Mouse (Mus musculus) layer of hippocampus, adult 11-12 months (tissue): ENCODE results near the gene Hoxb8.

Experiments used
- DNase-seq: peaks from one replicate; pipeline ENCODE4 v3.0.0; 2022; ENCODE audit warnings: low spot score

The Hoxb8 gene

DNA sequence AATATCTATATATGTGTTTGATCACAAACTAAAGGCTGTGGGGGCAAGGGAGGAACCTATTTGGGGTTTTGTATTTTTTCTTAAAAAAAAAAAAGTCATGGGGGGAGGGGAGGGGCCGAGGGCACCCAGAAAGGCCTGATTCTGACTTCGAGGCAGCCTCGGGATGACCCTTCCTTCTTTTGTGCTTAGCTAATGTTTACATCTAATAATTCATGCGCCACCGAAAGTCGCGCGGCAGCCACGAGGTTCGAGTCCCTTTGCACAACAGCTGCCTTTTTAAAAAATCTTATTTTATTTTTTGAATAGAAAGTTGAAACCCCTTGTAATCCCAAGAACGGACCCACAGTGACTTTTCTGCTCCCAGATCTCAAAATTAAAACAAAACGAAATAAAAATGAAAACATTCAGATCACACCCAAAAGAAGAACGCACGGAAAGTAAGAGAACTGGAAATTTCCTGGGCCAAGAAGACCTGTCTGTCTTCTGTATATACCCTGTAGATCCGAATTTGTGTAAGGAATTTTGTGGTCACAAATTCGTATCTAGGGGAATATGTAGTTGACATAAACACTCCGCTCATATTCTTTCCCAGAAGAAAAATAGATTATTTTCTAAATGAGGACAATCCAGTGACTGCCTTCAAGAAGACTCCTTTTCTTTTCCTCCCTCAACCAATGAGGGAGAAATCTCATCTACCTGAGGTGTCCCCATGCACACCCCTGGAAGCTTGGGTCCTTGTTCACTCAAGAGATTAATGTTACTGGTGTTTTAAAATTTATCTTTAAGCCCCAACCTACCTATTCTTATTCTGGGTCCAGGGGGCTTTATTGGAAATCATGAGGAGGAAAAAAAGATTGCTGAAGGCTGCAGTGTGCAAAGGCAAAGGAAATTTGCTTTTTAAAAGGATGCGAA is 35.2 kb downstream of the Hoxb8 start:
- DNase-seq = no peak

DNA sequence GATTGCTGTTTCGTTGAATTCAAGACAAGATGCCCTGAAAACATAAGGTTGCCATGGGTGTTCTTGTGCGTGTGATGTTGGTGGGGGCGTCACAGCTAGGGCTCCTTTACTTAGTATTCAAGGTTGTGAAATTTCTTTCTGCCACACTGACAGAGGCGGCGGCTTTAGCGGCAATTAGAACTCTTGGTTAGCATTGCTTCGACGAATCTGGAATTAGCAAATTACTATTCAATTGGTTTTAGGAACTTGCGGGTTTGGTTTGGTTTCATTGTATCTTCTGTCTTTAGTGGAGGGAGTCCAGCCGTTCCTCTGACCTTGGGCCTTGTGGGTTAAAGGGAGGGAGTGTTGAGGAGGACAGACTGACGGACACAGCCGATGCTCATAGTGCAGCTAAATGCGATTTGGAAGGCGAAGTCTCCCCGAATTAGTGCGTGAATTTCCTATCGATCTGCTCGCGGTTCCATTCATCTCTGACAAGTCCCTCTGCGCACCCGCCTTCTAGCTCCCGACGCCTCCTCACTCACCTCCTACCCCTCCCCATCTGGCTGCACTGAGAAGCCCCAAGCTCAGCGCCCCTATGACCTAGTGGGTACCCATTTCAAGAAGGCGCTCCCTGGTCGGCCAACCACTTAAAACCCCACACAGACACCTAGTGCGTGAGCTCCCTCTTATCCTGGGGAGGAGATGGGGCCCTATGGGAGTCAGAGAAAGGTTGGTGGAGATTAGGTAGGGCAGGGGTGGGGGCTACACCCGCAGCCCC is 36.1 kb downstream of the Hoxb8 start, which contains the start of gene Hoxb4:
Gene Hoxb4, plus strand, starts transcription at position 660 of the 760 bp plus-strand sequence.
- no peak for DNase-seq

DNA sequence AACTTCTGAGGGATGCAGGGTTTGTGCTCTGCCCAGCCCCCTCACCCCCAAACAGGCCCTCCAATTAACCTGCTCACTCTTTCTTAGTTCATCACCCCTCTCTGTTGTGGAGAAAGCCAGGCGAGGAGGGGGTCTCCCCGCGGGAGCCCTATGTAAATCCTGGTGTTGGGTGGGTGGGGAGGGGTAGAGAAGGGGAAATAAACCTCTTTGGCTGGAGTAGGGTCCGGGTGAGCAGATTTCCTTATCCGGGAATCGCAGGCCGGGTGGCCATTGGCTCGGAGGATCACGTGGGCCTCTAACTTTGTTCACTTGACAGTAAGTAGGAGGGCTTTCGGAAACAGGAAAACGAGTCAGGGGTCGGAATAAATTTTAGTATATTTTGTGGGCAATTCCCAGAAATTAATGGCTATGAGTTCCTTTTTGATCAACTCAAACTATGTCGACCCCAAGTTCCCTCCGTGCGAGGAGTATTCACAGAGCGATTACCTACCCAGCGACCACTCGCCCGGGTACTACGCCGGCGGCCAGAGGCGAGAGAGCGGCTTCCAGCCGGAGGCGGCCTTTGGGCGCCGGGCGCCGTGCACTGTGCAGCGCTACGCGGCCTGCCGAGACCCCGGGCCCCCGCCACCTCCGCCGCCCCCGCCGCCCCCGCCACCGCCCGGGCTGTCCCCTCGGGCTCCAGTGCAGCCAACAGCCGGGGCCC is 36.8 kb downstream of the Hoxb8 start:
- DNase-seq = no peak

DNA sequence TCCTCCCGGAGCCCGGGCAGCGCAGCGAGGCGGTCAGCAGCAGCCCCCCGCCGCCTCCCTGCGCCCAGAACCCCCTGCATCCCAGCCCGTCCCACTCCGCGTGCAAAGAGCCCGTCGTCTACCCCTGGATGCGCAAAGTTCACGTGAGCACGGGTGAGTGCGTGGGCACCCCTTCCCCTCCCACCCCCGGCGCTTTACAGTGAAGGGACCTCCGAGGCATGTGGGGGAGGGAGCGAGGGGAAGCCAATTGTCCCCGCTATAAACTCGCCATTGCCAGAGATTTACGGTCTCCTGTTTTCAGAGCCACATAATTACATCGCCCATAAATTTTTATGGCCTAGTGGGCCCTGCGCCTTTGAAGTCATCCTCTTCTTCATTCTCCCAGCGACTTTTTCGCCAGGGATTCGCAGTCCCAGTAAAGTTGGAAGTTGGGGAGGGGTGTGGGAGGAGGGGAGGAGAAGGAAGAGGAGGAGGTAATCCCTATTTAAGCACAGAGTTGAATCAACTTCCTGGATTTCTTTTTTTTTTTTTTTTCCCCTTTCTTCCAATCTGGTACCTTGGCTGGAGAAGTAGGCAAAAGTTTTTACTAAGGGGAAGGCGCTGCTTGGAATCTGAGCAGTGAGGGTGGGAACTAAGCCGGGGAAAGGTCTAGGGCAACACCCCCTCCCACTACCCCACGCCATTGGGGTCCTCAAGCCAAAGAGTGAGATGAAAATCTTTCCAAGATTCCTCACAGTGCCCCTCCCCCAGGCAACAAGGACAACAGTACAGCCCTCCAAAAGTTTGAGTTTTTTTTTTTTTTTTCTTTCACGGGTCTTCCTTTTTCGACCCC is 37.6 kb downstream of the Hoxb8 start:
- DNase-seq = no peak

DNA sequence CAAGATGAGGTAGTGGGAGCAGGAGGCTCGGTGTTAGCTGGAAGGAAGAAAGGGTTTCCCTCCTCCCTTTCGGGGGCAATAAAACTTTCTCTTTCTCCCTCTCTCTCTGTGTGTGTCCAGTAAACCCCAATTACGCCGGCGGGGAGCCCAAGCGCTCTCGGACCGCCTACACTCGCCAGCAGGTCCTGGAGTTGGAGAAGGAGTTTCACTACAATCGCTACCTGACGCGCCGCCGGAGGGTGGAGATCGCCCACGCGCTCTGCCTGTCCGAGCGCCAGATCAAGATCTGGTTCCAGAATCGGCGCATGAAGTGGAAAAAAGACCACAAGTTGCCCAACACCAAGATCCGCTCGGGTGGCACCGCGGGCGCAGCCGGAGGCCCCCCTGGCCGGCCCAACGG is 38.2 kb downstream of the Hoxb8 start:
- no peak for DNase-seq

DNA sequence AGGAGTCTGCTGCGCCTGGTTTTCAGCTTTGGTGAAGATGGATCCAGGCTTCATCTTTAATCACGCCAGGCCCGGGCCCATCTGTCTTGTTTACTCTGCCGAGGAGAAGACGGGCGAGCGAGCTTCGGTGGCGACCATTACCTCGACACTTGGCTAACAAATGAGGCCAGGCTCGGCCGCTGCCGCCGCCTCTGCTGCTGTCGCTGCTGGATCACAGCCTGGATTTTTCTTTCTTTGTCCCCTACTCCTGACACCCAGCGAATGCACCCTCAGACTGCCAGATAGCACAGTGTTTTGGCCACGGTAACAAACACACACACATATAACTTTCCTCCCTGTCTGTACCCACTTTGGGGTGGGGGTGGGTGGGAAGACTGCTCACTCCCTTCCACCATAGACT is 39.0 kb downstream of the Hoxb8 start:
- no peak for DNase-seq

DNA sequence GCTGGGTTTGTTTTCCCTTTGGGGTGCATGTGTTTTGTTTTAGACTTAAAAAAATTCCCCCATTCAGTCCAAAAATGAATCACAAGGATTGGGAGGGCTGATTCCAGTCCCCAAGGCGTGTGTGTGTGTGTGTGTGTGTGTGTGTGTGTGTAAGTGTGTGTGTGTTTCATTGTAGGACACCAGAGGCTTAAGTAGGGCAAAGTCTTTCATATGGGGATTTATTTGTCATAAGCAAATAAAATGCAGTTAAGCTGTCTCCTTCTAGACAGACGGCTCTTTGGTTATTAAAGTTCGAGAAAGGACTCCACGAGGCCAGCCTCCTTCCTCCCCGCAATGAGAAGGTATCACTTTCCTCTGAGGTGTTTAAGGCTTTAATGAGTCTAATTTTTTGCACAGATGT is 40.1 kb downstream of the Hoxb8 start:
- no peak for DNase-seq

DNA sequence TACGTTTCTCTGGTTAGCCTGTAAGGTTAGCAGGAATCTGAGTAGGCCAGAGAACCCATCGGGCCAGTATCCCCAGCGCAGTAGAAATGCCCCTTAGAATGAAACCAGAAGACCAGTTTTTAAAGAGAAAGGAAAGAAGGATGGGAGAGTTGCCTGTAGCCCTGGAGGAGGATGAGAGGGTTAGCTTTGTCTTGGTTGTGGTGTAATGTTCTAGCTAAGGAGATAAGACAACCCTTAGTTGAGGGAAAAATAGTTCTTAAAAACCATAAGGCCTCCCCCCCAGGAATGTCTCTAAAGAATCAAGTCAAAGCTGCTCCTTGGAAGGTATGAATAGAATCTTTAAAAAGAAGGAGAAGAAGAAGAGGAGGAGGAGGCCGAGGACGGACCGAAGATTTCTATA is 41.0 kb downstream of the Hoxb8 start:
- no peak for DNase-seq

DNA sequence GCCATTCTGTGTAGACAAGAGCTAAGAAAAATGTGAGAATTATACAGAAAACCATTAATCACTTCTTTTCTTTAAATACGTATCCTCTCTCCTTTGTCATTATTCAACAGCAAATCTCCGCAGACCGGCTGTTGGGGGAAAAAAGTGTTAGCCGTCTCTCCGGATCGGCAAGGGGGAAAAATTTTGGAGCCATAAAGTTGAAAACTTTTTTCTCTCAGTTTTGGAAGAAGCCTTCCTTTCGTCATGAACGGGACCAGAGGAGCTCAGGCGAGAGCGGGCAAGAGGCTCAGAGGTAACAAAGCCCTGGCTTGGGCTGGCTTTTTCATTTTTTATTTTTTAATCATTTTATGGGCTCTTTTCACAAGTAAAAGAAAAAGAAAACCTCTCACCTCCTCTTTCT is 41.4 kb downstream of the Hoxb8 start, which contains the start of gene Hoxb3:
Gene Hoxb3, plus strand, starts transcription at position 173 of the 400 bp plus-strand sequence.
- DNase-seq = no peak

DNA sequence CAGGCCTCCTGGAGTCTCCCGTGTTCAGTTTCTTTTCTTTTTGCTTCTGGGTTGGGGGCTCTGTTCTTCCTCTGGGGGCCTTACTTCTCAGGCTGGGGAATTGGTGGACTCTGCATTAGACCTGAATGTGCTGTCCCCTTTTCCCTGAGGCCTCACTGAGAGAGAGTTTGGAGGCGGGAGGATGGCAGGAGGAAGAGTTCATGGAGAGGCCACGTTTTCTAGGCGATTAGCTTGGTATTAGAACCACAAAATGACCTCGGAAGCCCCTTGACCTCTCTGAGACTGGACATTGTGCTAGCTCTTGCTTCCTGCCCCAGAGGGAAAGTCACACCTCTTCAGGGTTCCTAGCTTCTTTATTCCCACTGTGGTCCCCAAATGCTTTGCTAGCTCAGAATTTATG is 42.4 kb downstream of the Hoxb8 start:
- no peak for DNase-seq

DNA sequence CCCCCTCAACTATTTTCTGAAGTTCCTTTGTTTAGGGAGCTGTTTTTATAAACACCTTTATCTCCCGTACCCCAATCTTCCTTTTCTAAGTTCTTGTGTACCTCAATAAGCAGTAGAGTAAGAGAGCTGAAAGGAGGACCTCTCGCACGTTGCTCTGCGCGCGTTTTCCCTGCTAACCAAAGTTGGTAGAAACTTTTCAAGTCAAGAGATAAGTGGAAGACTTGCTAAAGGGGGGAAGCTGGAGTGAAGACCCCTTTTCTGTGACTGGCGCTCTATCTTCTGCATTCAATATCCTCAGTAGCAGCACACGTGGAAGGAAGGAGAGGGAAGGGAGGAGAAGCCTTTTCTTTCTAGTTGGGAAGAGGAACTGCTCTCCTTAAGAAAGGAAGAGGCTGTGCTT is 43.3 kb downstream of the Hoxb8 start:
- no peak for DNase-seq

DNA sequence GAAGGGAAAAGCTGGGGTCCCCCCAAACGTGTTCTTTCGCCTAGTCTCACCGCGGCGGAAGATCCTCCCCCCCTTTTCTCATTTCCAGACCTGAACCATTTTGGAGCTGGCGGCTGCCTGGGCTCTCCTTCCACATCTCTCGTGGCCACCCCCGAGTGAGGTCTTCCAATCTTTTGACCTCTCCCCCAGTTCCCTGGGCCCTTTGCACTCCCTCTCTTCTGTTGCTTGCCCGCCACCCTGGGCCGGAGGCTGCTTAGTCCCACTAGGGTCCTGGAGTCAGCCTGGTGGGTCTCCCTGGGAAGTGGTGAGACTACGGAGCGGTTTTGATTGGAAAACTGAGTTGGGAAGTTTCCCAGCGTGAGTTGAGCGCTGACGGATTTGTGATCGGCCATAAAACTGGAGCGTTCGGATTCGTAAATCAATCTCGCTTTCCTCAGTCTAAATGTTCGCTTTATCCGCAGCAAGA is 44.1 kb downstream of the Hoxb8 start:
- DNase-seq = no peak

DNA sequence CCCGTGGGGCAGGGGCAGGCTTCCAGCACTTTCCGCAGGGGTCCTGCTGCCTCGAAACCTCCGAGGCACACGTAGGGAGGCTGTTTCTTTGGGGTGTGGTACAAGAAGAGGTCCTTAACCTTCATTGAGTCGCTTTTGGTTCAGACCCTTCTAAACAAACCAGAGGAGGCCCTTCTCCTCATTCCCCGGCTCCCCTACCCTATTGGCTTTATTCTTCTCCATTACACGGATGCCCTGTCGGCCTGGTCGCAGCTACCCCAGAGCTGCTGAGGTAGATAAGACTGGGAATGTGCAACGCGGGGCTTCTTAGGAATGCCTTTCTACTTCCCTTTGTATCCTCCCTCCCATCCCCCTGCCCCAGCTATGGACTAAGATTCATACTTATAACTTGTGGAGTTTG is 45.0 kb downstream of the Hoxb8 start:
- DNase-seq = no peak

DNA sequence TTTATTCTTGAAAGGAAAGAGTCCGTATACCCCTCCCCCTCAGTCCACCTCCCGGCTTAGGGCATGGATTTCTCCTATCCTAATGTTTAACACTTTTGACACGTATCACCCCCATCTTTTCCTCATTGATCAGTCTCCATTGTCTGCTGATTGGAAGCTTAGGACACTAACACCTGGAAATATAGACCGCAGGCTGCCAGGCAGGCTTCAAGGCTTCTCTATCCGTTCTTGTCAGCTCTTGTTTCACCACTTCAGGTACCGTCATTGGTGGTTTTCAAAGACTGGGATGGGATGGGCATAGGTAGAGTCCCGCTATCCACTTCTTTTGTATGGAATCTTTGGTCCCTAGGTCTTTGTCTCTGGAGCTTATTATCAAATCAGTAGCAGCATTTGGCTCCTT is 45.4 kb downstream of the Hoxb8 start:
- DNase-seq = no peak

DNA sequence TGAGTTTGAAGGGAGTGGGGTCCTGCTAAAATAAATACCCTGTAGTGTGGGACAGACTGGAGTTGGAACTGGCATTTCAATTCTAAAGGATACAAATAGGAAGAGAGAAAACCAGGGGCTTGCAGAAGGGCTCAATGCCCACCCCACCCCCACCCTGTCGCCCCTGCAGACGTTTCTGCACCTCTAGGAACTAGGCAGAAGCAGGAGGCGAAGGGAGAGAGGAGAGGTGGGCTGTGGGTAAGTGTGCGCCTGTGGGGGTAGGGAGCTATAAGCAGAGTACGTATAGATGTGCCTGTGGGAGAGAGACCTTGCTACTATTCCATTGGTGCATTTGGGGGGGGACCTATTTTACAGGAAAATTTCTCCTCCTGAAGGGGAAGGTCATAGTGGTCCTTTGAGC is 46.0 kb downstream of the Hoxb8 start:
- no peak for DNase-seq

DNA sequence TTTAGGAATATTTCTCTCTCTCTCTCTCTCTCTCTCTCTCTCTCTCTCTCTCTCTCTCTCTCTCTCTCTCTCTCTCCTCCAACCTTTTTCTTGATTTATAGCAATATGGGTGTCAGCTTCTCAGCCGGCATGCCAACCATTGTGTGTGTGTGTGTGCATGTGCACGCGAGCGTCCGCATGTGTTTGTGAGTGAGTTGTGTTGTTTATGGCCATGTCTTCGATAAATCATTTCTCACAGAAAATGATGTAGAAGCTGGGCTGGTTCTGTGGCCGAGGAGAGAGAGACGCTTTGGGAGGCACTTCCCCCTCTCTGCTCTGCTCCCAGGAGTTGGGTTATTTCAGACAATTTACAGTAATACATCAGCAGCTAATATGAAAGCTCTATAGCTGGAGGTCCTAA is 46.9 kb downstream of the Hoxb8 start:
- DNase-seq = no peak

DNA sequence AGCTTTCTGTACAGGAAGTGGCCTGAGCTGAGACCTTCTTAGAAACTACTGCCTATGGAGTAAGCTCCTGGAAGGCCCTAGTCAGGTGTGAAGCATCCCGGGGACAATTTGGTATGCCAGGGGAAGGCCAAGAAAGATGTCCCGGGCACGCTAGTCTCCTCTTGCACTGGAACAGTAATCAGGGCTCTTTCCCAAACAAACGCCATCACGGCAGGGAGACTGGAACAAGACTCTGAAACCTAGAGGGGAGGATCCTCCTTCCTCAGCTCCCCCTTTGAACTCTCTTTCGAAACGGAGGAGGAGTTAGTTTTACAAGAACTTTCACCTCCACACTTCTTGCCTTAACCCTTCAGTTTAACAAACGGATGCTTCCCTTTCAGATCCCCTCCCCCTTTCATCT is 50.4 kb downstream of the Hoxb8 start:
- no peak for DNase-seq

DNA sequence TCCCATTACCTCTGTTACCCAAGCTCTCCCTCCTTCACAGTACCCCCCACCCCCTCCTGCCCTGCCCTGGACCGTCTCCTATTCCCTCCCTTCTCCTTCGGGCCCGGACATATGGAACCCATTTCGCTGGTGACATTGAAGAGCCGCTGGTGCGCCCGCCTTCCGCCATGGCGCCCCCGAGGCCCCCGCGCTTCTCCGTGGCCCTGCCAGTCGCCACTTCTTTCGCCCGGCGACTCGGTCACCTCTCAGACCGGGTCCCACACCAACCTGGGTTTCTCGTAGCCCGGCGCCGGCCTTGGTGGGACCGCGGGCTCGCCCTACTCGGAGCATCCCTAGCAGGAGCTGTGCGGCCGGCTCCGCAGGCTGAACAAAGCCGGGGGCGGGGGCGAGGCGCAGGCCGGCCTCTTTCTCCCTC is 50.9 kb downstream of the Hoxb8 start:
- DNase-seq = no peak

DNA sequence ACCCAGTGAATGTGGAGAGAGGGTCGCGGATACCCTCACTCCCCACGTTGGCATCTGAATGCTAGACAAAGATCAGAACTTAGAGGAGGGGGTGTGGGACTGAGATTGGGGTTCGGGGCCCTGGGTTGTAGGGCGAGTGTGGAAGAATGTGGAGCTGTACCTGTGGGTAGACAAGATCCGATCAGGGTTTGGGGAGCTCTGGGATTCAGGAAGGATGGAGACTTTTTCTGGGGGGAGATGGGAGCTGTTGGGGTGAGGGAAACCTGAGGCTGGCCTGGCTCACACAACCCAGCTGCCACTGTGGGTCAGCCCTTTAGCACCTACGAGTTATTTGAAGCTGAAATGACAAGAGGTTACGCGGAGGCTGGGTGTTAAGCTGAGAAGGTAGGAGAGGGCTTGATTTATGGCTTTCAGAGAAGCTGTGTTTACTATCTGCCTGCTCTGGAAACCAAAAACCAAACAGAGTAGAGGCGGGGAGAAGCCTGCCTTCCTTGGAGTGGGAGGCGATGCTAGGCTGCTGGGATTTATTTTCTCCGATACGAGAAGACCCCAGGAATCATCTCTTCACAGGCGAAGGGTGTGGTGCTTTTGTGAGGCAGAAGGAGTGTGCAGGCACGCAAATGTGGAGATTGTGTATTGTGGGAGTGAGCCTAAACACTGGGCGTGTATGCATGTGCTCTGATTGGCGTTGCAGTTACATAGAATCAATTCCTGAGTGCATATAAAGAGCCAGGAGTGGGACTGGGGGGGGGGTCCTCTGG is 51.7 kb downstream of the Hoxb8 start:
- DNase-seq = no peak

DNA sequence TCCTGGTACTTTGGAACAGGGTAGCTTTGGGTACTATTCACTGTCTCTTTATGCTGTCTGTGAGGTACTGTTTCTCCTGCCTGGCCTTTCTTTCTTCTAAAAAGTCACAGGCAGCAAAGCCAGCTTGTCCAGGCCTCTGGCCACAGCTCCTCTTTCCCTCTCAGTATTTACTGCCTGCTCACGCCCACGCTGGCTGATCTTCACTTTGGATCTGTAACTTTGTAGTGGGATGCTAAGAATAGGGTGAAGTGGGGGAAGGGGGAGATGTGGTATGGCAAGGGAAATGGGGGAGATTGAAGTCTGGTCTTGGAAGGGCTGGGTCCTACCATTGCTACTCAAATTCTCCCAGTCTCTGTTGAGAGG is 52.3 kb downstream of the Hoxb8 start:
- no peak for DNase-seq
